Mouse (Mus musculus) lung, postnatal 0 days (tissue): ENCODE measurements around the gene Vash1.

Experiments used
- CTCF ChIP-seq: IDR thresholded peaks from 2 replicates; pipeline ENCODE4 v1.5.1; 2016; ENCODE audit warnings: antibody characterized with exemption, mild to moderate bottlenecking
- EP300 ChIP-seq: IDR thresholded peaks from 2 replicates; pipeline ENCODE4 v1.6.1; 2016; ENCODE audit warnings: antibody characterized with exemption, mild to moderate bottlenecking, control low read depth

GRCm38 (mm10) chr12:86702690-86703089, 24.2 kb downstream of the Vash1 start:
- TF ChIP-seq CTCF: no peak
- no peak for TF ChIP-seq EP300
